ENCODE assay signal across 8 mouse cellular contexts in genomic region chr10:81432868-81433262, GRCm38 (mm10). TPM values are rescaled to one million over a fixed set of nuclear protein-coding genes. Genes with fewer than 3 reads are reported as not detected.
DNase-seq lines count a peak whose midpoint lies in the region; ATAC-seq lines count a peak whose summit lies in the region.

No protein-coding gene starts in this region.

- H3K4me1 ChIP-seq in hindbrain, embryonic 16.5 days (ENCODE audit: control insufficient read depth, insufficient read depth, low read depth, low read length) = peaks cover 25% of the 10 kb centered on the region

- peak; percentile 89 for ATAC-seq in hindbrain, embryonic 16.5 days

- H3K27ac ChIP-seq in hindbrain, embryonic 16.5 days (ENCODE audit: low read depth, low read length) = peak overlapping the region; percentile 48

- DNase-seq in ZHBTc4 (ENCODE audit: low read depth, low spot score) = peak; percentile 95
- DNase-seq in cerebellum, postnatal 36 days = peak; percentile 92
- peak; percentile 98 for DNase-seq in gastrocnemius, adult 18-20 months (ENCODE audit: low spot score)
- peak; percentile 88 to 93 for DNase-seq in left cerebral cortex, adult 18-20 months (ENCODE audit: low spot score in 2 of 2)
- DNase-seq in lung, postnatal 4 days = peak; percentile 95 to 96
- peak; percentile 97 for DNase-seq in right cerebral cortex, adult 18-20 months
- DNase-seq in urinary bladder, postnatal 10 days (ENCODE audit: low spot score) = peak; percentile 69

- H3K9ac ChIP-seq in hindbrain, embryonic 16.5 days (ENCODE audit: low read depth, low read length) = peak overlapping the region; percentile 48

- no peaks in the 10 kb centered on the region for H3K36me3 ChIP-seq in hindbrain, embryonic 16.5 days (ENCODE audit: control insufficient read depth, insufficient read depth, low read length)

- WGBS in hindbrain, embryonic 16.5 days = 3% methylated on average over 17 of the region's 17 CpGs

- H3K4me3 ChIP-seq in hindbrain, embryonic 16.5 days (ENCODE audit: low read length) = peak overlapping the region; percentile 33

- H3K4me2 ChIP-seq in hindbrain, embryonic 16.5 days (ENCODE audit: low read length) = peak overlapping the region; percentile 61

- peaks cover 2% of the 10 kb centered on the region; the same call in 1 of the 2 replicates for H3K27me3 ChIP-seq in hindbrain, embryonic 16.5 days (replicated peaks; ENCODE audit: control insufficient read depth, insufficient read depth, low read length)

- no peaks in the 10 kb centered on the region; the same call in 1 of the 2 replicates for H3K9me3 ChIP-seq in hindbrain, embryonic 16.5 days (ENCODE audit: control insufficient read depth, low read length)

RNA-seq across cellular contexts. Expression of gene Nfic, which starts 22.6 kb away (rescaled TPM):
- 100 to 1,000 TPM; 232 to 244 TPM for total RNA-seq in gastrocnemius, adult 18-20 months (2021)
- polyA plus RNA-seq in hindbrain, embryonic 16.5 days (2015; fragmentation: Nextera tagmentation; extraction: Ambion mirVana) = 24.5 and 34.5 TPM in 2 replicates
- total RNA-seq in left cerebral cortex, adult 18-20 months (2021) = 10 to 100 TPM; 84.7 to 91.7 TPM

RNA-seq across cellular contexts. Expression of gene Smim24, which starts 40.0 kb away (rescaled TPM):
- not detected for total RNA-seq in gastrocnemius, adult 18-20 months (2021)
- 1.6 and 2.3 TPM in 2 replicates for polyA plus RNA-seq in hindbrain, embryonic 16.5 days (2015; fragmentation: Nextera tagmentation; extraction: Ambion mirVana)
- total RNA-seq in left cerebral cortex, adult 18-20 months (2021) = 1 to 10 TPM; 1.1 to 1.2 TPM

RNA-seq across cellular contexts. Expression of gene Gm48552, which starts 44.1 kb away (rescaled TPM):
- total RNA-seq in gastrocnemius, adult 18-20 months (2021) = under 1 TPM in 1 of 2 experiments, not detected in 1; 0.34 TPM
- polyA plus RNA-seq in hindbrain, embryonic 16.5 days (2015; fragmentation: Nextera tagmentation; extraction: Ambion mirVana) = 1.5 and 2.2 TPM in 2 replicates
- total RNA-seq in left cerebral cortex, adult 18-20 months (2021) = 1 to 10 TPM; 2.7 to 2.8 TPM

RNA-seq across cellular contexts. Expression of gene Gm48551, which starts 48.6 kb away (rescaled TPM):
- total RNA-seq in gastrocnemius, adult 18-20 months (2021) = under 1 TPM; 0.57 to 0.97 TPM
- 7.9 and 9.4 TPM in 2 replicates for polyA plus RNA-seq in hindbrain, embryonic 16.5 days (2015; fragmentation: Nextera tagmentation; extraction: Ambion mirVana)
- 1 to 10 TPM; 3.1 to 3.8 TPM for total RNA-seq in left cerebral cortex, adult 18-20 months (2021)

RNA-seq across cellular contexts. Expression of gene Dohh, which starts 48.6 kb away (rescaled TPM):
- 10 to 100 TPM; 41.1 to 44.1 TPM for total RNA-seq in gastrocnemius, adult 18-20 months (2021)
- 99.8 and 108 TPM in 2 replicates for polyA plus RNA-seq in hindbrain, embryonic 16.5 days (2015; fragmentation: Nextera tagmentation; extraction: Ambion mirVana)
- 10 to 100 TPM; 87.4 to 97.6 TPM for total RNA-seq in left cerebral cortex, adult 18-20 months (2021)

Comparison
In these comparisons a context has a peak if more than half of its experiments do, and no peak if none do; other contexts are left out.
1. Peak in every context shown above with its lines: DNase-seq, ATAC-seq, H3K4me3 ChIP-seq and H3K27ac ChIP-seq.